Mouse (Mus musculus) heart, adult 2 months (tissue): ENCODE measurements around the gene Prkag1.

Source experiments
- CTCF ChIP-seq: fragments of 200-600 bp; IDR thresholded peaks from 2 replicates; pipeline ENCODE4 v1.8.1; 2022; ENCODE audit warnings: antibody characterized with exemption, mild to moderate bottlenecking, moderate library complexity
- POLR2A ChIP-seq: fragments of 200-500 bp; IDR thresholded peaks from 2 replicates; pipeline ENCODE4 v1.6.1; 2011; ENCODE audit warnings: mild to moderate bottlenecking, low read depth, low read length, control low read depth; ENCODE audit not compliant: insufficient read depth

DNA sequence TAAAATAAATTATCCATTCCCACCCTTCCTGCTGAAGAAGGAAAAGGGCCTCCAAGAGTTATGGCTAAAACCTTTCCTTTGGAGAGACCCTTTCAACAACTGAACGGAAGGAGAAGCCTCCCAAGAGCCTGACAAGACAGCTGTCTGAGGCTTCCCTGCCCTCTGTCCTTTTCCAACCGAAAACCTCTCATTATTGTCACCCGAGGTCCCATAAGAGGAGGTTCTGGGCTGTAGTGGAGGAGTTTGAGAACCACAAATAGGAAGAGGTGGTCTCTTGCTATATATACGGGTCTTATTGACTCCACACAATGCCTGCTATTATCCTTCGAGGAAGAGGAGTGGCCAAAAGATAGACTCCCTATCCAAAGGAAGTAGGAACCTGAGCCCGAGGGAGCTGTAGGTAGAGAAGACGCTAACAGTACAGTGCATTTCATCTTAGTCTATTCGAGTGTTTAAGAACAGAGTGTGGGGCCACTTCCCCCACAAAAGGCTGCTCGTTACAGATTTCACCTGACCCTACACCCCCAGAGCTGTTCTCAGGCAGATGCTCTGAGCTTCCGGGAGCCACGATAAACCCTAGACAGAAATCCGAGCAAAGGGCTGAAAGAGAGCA lies 59.4 kb downstream of the Prkag1 start:
- no peak for TF ChIP-seq CTCF
- no peak for TF ChIP-seq POLR2A
